Mouse (Mus musculus): ENCODE data around the gene Il31. TPM values are rescaled to one million over a fixed set of nuclear protein-coding genes. Genes with fewer than 3 reads are reported as not detected.

The Il31 gene
- total RNA-seq, 1 experiment, result not detected

GRCm38 (mm10) chr5:123436780-123437175 lies 52.5 kb downstream of the Il31 start:
- no peak overlapping the region for H3K9ac ChIP-seq (ENCODE audit: insufficient read depth, low read depth, low read length, poor library complexity, severe bottlenecking)
- H3K27ac ChIP-seq (ENCODE audit: insufficient read depth, low read depth, low read length, poor library complexity, severe bottlenecking), result no peak overlapping the region
- peaks cover 0 to 2% of the 10 kb centered on the region in 2 experiments; a peak in 1 of 4 replicates for H3K4me1 ChIP-seq (ENCODE audit: control insufficient read depth in 2 of 2, insufficient read depth in 2 of 2, low read length in 2 of 2, poor library complexity in 1 of 2)
- H3K36me3 ChIP-seq (ENCODE audit: control insufficient read depth, insufficient read depth, low read length, poor library complexity, severe bottlenecking), result no peaks in the 10 kb centered on the region
- no peak for TF ChIP-seq CHD2 (IDR thresholded peaks at IDR 0.05; ENCODE audit: low read depth, low read length)
- TF ChIP-seq ZC3H11A (IDR thresholded peaks at IDR 0.05; ENCODE audit: borderline replicate concordance, low read depth, low read length), result peak; percentile 50; the same call in 1 of the 2 replicates
- in situ Hi-C loops (cut with MboI; ENCODE audit: low sequenced_read_pairs in 2 of 2, unreplicated experiment in 2 of 2), result no loop called here
- no peak overlapping the region for H3K4me3 ChIP-seq (ENCODE audit: insufficient read depth in 1 of 2, low read depth in 1 of 2, low read length in 2 of 2, poor library complexity in 1 of 2, severe bottlenecking in 1 of 2)
- no peaks in the 10 kb centered on the region for H3K9me3 ChIP-seq (ENCODE audit: control insufficient read depth, insufficient read depth, low read depth, low read length)
- peak; percentile 25 for DNase-seq (ENCODE audit: low read depth, low spot score)

GRCm38 (mm10) chr5:123436071-123436779 lies 53.1 kb downstream of the Il31 start:
- DNase-seq (ENCODE audit: low read depth, low spot score), result no peak
- no peaks in the 10 kb centered on the region for H3K36me3 ChIP-seq (ENCODE audit: control insufficient read depth, insufficient read depth, low read length, poor library complexity, severe bottlenecking)
- H3K4me3 ChIP-seq (ENCODE audit: insufficient read depth in 1 of 2, low read depth in 1 of 2, low read length in 2 of 2, poor library complexity in 1 of 2, severe bottlenecking in 1 of 2), result no peak overlapping the region
- no peaks in the 10 kb centered on the region for H3K9me3 ChIP-seq (ENCODE audit: control insufficient read depth, insufficient read depth, low read depth, low read length)
- H3K27ac ChIP-seq (ENCODE audit: insufficient read depth, low read depth, low read length, poor library complexity, severe bottlenecking), result no peak overlapping the region
- no peak overlapping the region for H3K9ac ChIP-seq (ENCODE audit: insufficient read depth, low read depth, low read length, poor library complexity, severe bottlenecking)
- TF ChIP-seq HCFC1 (IDR thresholded peaks at IDR 0.05; ENCODE audit: borderline replicate concordance, insufficient read depth, low read length) (no peak), CHD2 (IDR thresholded peaks at IDR 0.05; ENCODE audit: low read depth, low read length) (no peak)
- in situ Hi-C loops (cut with MboI; ENCODE audit: low sequenced_read_pairs in 2 of 2, unreplicated experiment in 2 of 2), result no loop called here
- peaks cover 0 to 2% of the 10 kb centered on the region in 2 experiments; a peak in 1 of 4 replicates for H3K4me1 ChIP-seq (ENCODE audit: control insufficient read depth in 2 of 2, insufficient read depth in 2 of 2, low read length in 2 of 2, poor library complexity in 1 of 2)

GRCm38 (mm10) chr5:123432305-123432874 lies 56.9 kb downstream of the Il31 start:
- Histone ChIP-seq H3K4me3 (ENCODE audit: insufficient read depth in 1 of 2, low read depth in 1 of 2, low read length in 2 of 2, poor library complexity in 1 of 2, severe bottlenecking in 1 of 2) (no peak overlapping the region), H3K4me1 (ENCODE audit: control insufficient read depth in 2 of 2, insufficient read depth in 2 of 2, low read length in 2 of 2, poor library complexity in 1 of 2) (peaks cover 0 to 4% of the 10 kb centered on the region in 2 experiments; a peak in 1 of 4 replicates), H3K9me3 (ENCODE audit: control insufficient read depth, insufficient read depth, low read depth, low read length) (no peaks in the 10 kb centered on the region), H3K27ac (ENCODE audit: insufficient read depth, low read depth, low read length, poor library complexity, severe bottlenecking) (no peak overlapping the region), H3K36me3 (ENCODE audit: control insufficient read depth, insufficient read depth, low read length, poor library complexity, severe bottlenecking) (no peaks in the 10 kb centered on the region), H3K9ac (ENCODE audit: insufficient read depth, low read depth, low read length, poor library complexity, severe bottlenecking) (no peak overlapping the region)
- TF ChIP-seq ZNF384 (IDR thresholded peaks at IDR 0.05; ENCODE audit: low read depth, low read length), result no peak
- no peak for TF ChIP-seq ZC3H11A (IDR thresholded peaks at IDR 0.05; ENCODE audit: borderline replicate concordance, low read depth, low read length)
- no peak for DNase-seq (ENCODE audit: low read depth, low spot score)
- in situ Hi-C loops (cut with MboI; ENCODE audit: low sequenced_read_pairs in 2 of 2, unreplicated experiment in 2 of 2), result no loop called here

- H3K9me3 ChIP-seq (ENCODE audit: control insufficient read depth, insufficient read depth, low read depth, low read length), result no peaks in the 10 kb centered on the region
- TF ChIP-seq CHD2 (IDR thresholded peaks at IDR 0.05; ENCODE audit: low read depth, low read length) (no peak), ZC3H11A (IDR thresholded peaks at IDR 0.05; ENCODE audit: borderline replicate concordance, low read depth, low read length) (no peak)
- no peak overlapping the region for H3K9ac ChIP-seq (ENCODE audit: insufficient read depth, low read depth, low read length, poor library complexity, severe bottlenecking)
- H3K4me3 ChIP-seq (ENCODE audit: insufficient read depth in 1 of 2, low read depth in 1 of 2, low read length in 2 of 2, poor library complexity in 1 of 2, severe bottlenecking in 1 of 2), result no peak overlapping the region
- no peak for DNase-seq (ENCODE audit: low read depth, low spot score)
- no peak overlapping the region for H3K27ac ChIP-seq (ENCODE audit: insufficient read depth, low read depth, low read length, poor library complexity, severe bottlenecking)
- peaks cover 0 to 4% of the 10 kb centered on the region in 2 experiments; a peak in 1 of 4 replicates for H3K4me1 ChIP-seq (ENCODE audit: control insufficient read depth in 2 of 2, insufficient read depth in 2 of 2, low read length in 2 of 2, poor library complexity in 1 of 2)
- in situ Hi-C loops (cut with MboI; ENCODE audit: low sequenced_read_pairs in 2 of 2, unreplicated experiment in 2 of 2), result no loop called here
- no peaks in the 10 kb centered on the region for H3K36me3 ChIP-seq (ENCODE audit: control insufficient read depth, insufficient read depth, low read length, poor library complexity, severe bottlenecking)
These were observed 57.6 kb downstream of the Il31 start for GRCm38 (mm10) chr5:123431524-123432304.

Other genes with a start within 250 kb of the Il31 start
- gene Wdr66, start 237.4 kb downstream of the Il31 start, total RNA-seq (2012; rRNA removed), result 0.36 and 0.42 TPM in 2 replicates
- 8.0 and 13.7 TPM in 2 replicates for gene Bcl7a, start 145.7 kb downstream of the Il31 start, total RNA-seq (2012; rRNA removed)
- gene Mlxip, start 94.7 kb downstream of the Il31 start, total RNA-seq (2012; rRNA removed), result 8.0 and 8.2 TPM in 2 replicates
- 0.16 TPM in 1 of 2 replicates, not detected in the other for gene Lrrc43, start 184 bp downstream of the Il31 start, total RNA-seq (2012; rRNA removed)
- 1.2 TPM in 2 replicates for gene B3gnt4, start 21.0 kb upstream of the Il31 start, total RNA-seq (2012; rRNA removed)
- gene Diablo, start 34.7 kb upstream of the Il31 start, total RNA-seq (2012; rRNA removed), result 54.1 and 57.9 TPM in 2 replicates
- 0.94 and 1.2 TPM in 2 replicates for gene Gm49027, start 36.0 kb upstream of the Il31 start, total RNA-seq (2012; rRNA removed)
- gene Vps33a, start 83.5 kb upstream of the Il31 start, total RNA-seq (2012; rRNA removed), result 23.0 and 24.3 TPM in 2 replicates
- 10.3 and 11.8 TPM in 2 replicates for gene Clip1, start 195.1 kb upstream of the Il31 start, total RNA-seq (2012; rRNA removed)
- 33.0 and 35.2 TPM in 2 replicates for gene Zcchc8, start 231.6 kb upstream of the Il31 start, total RNA-seq (2012; rRNA removed)